Mouse (Mus musculus) liver, adult 2 months (tissue): Measurements from ENCODE around the gene Notch2.

Source experiments
- CTCF ChIP-seq: fragments of 200-500 bp; IDR thresholded peaks from 2 replicates; pipeline ENCODE4 v1.5.1; 2011; ENCODE audit warnings: low read depth, low read length, control low read depth
- POLR2A ChIP-seq: fragments of 200-500 bp; IDR thresholded peaks from 2 replicates; pipeline ENCODE4 v1.6.1; 2011; ENCODE audit warnings: low read length, control low read depth; ENCODE audit not compliant: insufficient read depth; ENCODE audit errors: extremely low read depth

- TF ChIP-seq CTCF = no peak
- no peak for TF ChIP-seq POLR2A
Measured at GRCm38 (mm10) chr3:98074622-98075231, 61.4 kb downstream of the Notch2 start.
